Mouse (Mus musculus): ENCODE results near the gene Lmtk2. TPM values are rescaled to one million over a fixed set of nuclear protein-coding genes. Genes with fewer than 3 reads are reported as not detected.

Gene Lmtk2
- total RNA-seq, 2 experiments from 2014 or later = 8.2 to 8.5 TPM

- peak; percentile 57 for ATAC-seq (replicated peaks; ENCODE audit: poor library complexity)
Observed at GRCm38 (mm10) chr5:144105471-144106129, 5.4 kb downstream of the Lmtk2 start.

- ATAC-seq (replicated peaks; ENCODE audit: poor library complexity) = no peak
Observed at GRCm38 (mm10) chr5:144106130-144106510, 5.9 kb downstream of the Lmtk2 start.

DNA sequence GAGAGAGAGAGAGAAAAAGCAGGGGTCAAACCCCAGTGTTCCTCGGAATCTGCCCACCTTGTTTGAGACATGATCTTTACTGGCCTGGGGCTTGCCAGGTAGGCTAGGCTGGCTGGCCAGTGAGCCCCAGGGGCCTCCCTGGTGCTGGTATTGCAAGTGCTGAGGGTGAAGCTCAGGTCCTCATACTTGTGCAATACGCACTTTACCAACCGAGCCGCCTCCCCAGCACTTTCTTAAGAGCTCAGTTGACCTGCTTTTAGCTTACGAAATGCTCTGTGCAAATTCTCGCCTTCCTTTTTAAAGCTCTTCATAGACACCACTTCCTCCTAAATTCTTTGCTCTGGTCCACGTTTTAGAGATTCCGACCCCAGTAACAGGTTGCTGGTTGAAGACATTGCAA, 9.0 kb downstream of the Lmtk2 start:
- ATAC-seq (replicated peaks; ENCODE audit: poor library complexity) = peak; percentile 79

DNA sequence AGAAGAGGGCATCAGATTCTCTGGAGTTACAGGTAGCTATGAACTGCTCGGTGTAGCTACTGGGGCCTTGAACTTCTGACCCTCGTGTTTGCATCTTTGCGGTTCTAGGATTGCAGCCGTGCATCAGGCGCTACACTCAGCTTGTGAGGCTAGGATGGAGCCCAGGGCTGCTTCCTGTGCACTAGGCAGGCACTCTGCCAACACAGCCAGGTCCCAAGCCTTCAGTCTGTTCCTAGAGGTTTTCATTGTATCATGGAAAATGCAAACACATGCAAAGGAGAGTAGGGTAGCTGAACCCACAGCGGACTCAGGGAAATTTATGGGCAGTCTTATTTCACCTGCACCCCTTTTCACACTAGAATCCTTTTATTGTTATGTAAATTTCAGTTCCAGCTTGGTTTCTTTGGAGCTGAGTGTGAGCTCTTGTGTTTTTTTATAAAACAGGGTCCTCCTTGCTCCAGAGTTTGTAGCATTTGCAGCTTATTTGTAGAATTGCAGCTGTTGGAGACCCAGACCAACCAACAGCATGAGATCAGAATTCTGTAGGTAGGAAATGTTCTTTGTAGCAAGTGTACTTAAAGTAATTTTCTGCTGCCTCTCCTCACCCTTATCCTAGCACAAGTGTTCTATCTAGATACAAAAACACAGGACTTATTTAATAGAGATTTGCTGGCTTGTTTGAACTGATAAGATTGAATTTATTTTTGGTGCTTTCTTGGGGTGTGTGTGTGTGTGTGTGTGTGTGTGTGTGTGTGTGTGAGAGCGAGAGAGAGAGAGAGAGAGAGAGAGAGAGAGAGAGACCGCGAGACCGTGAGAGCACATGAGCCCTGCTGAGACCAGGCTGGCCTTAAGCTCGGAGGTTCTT, 12.6 kb downstream of the Lmtk2 start:
- ATAC-seq (replicated peaks; ENCODE audit: poor library complexity) = no peak

GRCm38 (mm10) chr5:144114068-144114467, 13.8 kb downstream of the Lmtk2 start:
- no peak for ATAC-seq (replicated peaks; ENCODE audit: poor library complexity)

DNA sequence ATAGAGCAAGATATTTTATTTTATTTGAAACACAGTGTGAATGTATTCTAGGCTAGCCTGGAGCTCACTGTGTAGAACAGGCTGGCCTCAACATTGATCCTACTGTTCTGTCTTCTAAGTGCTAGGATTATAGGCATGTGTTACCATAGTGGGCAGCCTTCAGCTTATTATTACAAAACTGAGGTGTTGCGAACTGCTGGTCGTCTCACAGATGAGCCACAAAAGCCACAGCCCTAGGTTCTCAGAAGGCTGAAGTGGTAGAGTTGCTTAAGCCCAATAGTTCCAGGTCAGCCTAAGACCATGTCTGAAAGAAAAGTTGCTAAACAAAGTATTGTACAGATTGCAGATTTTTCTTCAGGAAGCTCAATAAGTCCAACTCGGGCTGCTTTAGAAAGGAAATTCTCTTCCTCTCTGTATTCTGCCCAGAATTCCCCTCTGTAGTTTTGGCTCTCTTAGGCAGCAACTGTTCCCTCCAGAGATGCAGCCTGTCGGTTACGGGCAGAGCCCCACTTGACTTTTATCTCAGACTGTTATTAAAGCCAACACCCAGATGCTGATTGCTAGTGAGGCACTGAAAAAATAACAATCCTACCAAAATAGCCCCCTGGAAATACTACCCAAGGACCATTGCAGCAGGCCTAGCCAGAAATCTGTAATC, 14.9 kb downstream of the Lmtk2 start:
- peak; percentile 63 for ATAC-seq (replicated peaks; ENCODE audit: poor library complexity)

DNA sequence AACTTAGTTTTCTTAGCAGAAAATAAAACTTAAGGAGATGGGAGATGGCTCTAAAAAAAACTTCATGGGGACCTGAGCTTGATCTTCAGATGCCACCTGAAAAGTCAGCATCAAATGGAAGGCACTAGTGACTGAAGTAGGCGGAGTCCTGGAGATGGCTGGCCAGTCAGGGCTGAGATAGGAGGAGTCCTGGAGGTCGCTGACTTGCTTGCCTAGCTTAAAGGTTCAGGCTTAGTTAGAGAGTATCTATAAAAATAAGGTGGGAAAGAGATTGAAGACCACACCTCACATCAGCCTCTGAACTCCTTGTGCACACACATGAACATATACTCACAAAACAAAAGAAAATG, 15.4 kb downstream of the Lmtk2 start:
- ATAC-seq (replicated peaks; ENCODE audit: poor library complexity) = peak; percentile 68

DNA sequence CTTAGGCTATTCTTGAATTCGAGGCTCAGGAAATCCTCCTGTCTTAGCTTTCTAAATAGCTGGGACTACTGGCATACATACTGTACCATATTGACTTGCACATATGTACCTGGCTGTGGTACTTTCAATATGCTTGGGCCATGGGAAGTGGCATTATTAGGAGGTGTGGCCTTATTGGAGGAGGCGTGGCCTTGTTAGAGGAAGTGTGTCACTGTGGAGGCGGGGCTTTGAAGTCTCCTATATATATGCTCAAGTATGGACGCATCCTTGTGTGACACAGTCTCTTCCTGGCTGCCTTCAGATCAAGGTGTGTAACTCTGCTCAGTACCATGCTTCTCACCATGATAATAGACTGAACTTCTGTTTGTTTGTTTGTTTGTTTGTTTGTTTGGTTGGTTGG, 18.0 kb downstream of the Lmtk2 start:
- ATAC-seq (replicated peaks; ENCODE audit: poor library complexity) = no peak

DNA sequence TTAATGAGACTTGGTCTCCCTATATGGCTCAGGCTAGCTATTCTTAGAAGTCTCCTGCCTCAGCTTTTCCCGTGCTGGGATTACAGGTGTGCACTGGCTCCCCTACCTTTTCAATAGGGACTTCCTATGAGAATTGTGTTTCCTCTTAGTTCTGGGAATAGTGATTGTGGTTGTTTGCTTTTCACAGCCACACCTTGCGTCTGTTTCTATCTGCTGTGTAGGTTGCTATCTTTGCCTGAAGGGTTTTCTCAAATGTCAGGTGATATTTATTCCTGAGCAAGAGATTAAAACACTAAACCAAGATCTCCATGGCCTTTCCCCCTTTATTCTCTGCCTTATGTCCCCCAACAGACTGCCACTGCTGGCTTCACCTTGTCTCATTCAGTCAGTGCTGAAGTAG, 19.1 kb downstream of the Lmtk2 start:
- ATAC-seq (replicated peaks; ENCODE audit: poor library complexity) = no peak

GRCm38 (mm10) chr5:144121489-144121888, 21.3 kb downstream of the Lmtk2 start:
- ATAC-seq (replicated peaks; ENCODE audit: poor library complexity) = no peak

GRCm38 (mm10) chr5:144125979-144126755, 25.9 kb downstream of the Lmtk2 start:
- ATAC-seq (replicated peaks; ENCODE audit: poor library complexity) = peak; percentile 88

- ATAC-seq (replicated peaks; ENCODE audit: poor library complexity) = no peak
Observed at GRCm38 (mm10) chr5:144143531-144143930, 43.3 kb downstream of the Lmtk2 start.

- ATAC-seq (replicated peaks; ENCODE audit: poor library complexity) = no peak
Observed at GRCm38 (mm10) chr5:144146898-144147297, 46.7 kb downstream of the Lmtk2 start.

- no peak for ATAC-seq (replicated peaks; ENCODE audit: poor library complexity)
Observed at GRCm38 (mm10) chr5:144149530-144149929, 49.3 kb downstream of the Lmtk2 start.

- no peak for ATAC-seq (replicated peaks; ENCODE audit: poor library complexity)
Observed at GRCm38 (mm10) chr5:144151270-144151669, 51.0 kb downstream of the Lmtk2 start.

DNA sequence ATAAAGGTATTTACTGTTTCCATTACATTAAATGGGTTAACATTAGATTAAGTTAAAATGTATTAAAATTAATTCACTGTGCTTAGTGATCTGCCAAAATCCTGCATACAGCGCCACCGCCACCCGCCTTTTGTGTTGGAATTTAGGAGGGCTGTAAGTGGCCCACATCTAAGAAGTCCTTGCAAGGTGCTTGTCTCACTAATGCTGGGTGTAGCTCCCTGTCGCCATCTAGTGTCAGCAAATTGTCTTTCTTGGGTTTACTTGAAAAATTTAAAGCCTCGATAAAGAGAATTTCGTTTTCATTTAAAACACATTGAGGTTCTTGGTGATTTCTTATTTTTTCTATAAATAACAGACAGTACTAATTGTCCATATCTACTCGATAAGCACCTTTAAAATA, 54.3 kb downstream of the Lmtk2 start:
- peak; percentile 90 for ATAC-seq (replicated peaks; ENCODE audit: poor library complexity)

DNA sequence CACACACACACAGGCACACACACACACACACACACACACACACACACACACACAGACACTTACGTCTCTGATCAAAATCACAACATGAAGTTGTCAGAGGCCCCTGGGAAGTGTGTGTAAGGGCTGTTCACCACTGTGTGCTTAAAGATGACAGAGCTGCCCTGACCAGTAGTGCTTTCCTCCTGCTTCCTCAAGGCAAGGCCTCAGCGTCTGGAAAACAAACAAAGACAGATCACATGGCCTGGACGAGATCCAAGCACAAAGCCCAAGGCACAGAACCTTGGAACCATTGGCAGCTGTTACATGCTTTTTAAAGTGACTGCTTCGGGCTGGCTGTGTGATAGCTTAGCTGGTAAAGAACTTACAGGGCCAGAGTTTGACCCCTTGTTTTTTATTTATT, 58.4 kb downstream of the Lmtk2 start:
- ATAC-seq (replicated peaks; ENCODE audit: poor library complexity) = no peak

- ATAC-seq (replicated peaks; ENCODE audit: poor library complexity) = no peak
Observed at GRCm38 (mm10) chr5:144159137-144159536, 58.9 kb downstream of the Lmtk2 start.

DNA sequence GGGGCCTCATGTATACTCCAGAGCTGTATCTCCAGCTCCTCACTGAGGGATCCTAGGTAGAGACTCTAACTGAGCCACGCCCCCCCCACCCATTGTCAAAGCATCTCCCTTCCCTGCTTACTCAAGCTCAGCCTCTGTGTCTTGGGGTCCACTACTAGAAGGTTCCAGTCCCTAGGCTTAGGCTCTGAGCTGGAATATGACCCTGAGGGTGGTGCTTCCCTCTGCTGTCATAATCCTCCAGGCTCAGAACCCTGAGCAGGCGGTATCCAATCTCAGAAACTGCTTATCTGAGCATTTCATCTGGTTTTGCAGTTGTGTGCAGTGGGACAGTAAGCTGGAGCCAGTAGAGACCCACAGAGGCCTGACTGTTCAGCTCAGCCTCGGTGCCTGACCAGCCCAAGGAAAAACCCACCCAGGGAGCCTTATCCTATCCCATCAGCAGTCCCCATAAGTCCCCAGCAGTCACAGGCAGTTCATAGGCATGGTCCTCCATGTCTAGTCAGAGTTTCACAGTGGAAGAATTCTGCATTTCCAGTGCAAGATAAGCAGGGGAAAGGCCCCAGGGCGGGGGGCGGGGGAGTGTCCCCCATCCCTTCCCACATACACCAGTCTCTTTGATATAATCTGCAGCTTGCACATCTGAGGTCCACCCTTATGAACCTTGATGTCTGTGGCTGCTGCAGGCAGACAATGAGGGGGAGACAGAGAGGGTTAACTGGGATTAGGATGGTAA, 62.0 kb downstream of the Lmtk2 start:
- peak; percentile 48 for ATAC-seq (replicated peaks; ENCODE audit: poor library complexity)

- no peak for ATAC-seq (replicated peaks; ENCODE audit: poor library complexity)
Observed at GRCm38 (mm10) chr5:144162813-144163517, 62.7 kb downstream of the Lmtk2 start.
